Mouse (Mus musculus) C2C12 (cell line): ENCODE data around the gene Acsm5.

Experiments
- CTCF ChIP-seq: IDR thresholded peaks from one replicate; pipeline ENCODE4 v1.5.1; 2011; ENCODE audit not compliant: control insufficient read depth, insufficient read depth, insufficient read length
- FOSL1 ChIP-seq: IDR thresholded peaks from one replicate; pipeline ENCODE4 v1.8.0; 2011; ENCODE audit warnings: mild to moderate bottlenecking, low read length; ENCODE audit not compliant: poor library complexity, insufficient read depth, severe bottlenecking
- MYOD1 ChIP-seq: IDR thresholded peaks from one replicate; pipeline ENCODE4 v1.6.1; 2011; ENCODE audit warnings: low read depth; ENCODE audit not compliant: control insufficient read depth, insufficient read length
- USF1 ChIP-seq: IDR thresholded peaks from one replicate; pipeline ENCODE4 v1.6.1; 2011; ENCODE audit warnings: low read depth, mild to moderate bottlenecking, control low read depth, moderate library complexity

- TF ChIP-seq CTCF (no peak), MYOD1 (no peak), USF1 (no peak), FOSL1 (no peak)
Observed at GRCm38 (mm10) chr7:119542445-119542844, 23.2 kb downstream of the Acsm5 start.
